Mouse (Mus musculus): ENCODE data around the gene Thap4.
"Not testable (repeated sequence)": the region's sequence is repeated elsewhere in the genome, so short reads cannot be mapped to it uniquely, and the experiment has no call there.

Thap4 gene

DNA sequence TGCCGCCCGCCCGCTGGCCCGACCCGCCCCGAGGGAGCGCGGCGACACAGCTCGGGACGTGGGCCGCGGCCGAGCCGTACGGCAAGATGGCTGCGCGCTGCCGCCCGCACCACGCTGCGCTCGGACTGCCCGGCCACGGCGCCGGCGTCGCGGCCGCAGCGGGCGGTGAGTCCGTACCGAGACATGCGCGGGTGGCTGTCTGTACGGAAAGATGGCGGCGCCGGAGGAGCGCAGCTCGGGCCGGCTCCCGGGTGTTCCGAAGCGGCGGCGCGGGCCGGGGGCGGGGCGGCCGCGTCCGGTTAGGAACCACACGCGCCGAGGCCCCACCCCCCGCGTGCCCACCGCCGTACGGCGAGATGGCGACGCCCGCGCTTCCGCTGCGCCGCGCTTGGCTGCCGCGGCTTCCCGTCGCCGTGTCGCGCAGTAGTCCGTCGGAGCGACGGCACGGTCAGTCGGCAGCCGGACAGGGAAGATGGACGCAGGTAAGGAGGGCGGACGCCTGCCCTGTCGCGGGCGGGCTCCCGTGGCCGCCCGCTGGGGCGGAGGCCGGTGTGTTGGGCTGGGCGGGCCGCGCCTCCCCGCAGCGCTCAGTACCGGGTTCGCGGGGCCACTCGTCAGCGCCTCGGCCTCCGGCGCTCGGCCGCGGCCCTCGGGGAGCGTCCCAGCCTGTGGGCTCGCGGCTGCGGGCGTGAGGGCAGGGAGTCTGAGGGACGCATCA, at the start of gene Thap4:
Gene Thap4, minus strand, starts transcription at position 292 of the 718 bp plus-strand sequence.
- peak; percentile 79 for DNase-seq (ENCODE audit: low read depth, low spot score)

DNA sequence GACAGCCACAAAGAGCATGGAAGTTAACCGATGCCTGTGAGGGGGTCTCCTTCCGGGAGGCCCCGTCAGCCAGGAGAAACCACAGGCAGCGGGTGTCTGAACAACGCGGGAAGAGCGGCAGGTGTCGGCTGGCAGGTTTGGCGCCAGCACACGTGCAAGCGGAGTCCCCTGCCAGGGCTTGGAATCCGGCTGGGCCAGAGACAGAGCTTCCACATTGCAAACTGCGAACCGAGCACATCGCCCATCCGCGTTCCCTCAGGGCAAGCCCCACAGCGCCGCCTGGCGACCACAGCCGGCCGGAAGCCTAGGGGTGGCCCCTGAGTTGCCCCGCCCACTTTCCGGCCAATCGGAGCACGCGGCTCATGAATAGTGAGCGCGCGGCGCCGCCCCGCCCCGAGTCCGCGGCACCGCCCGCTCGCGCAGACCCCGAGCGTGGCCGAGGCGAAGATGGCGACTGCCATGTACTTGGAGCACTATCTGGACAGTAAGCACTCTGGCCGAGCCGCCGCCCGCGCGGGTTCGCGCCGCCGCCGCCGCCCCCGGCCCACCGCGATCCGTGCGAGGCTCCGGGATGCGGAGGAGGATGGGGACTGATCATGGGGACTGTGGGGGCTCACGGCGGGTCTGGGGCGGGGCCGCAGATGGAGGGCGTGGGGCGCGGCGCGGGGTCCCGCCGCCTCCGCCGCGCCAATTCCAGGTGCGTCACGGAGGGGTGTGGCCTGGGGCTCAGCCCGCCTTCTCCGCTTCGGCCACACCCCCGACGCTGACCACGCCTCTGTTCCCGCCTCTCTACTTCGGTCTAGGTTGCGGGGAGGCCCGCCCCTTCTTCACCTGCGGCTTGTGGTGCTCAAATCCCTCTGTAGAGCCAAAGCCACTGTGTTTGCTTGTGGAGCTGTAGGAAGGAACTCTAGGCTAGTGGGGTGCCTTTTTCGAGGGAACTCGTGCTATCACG, 49.2 kb upstream of the Thap4 start, which contains the start of gene Ing5:
Gene Ing5, plus strand, starts transcription at position 410 of the 952 bp plus-strand sequence.
- DNase-seq (ENCODE audit: low read depth, low spot score): peak; percentile 97

DNA sequence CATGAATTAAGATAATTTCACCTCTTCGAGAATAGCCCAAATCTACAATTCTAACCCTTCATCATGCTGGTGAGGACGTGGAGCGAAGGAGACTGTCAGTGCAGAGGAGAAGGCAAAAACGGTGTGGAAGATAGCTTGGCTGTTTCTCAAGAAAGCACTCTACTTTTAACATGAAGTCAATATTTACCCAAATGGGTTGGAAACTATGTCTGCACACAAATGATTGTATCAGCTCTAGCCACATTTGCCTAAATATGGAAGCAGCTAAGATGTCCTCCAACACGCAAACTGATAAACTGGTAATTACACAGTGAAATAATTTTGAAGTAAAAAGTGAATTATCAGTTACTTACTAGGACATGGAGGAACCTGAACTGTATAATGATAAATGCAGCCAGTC, 48.1 kb upstream of the Thap4 start:
- DNase-seq (ENCODE audit: low read depth, low spot score): no peak

DNA sequence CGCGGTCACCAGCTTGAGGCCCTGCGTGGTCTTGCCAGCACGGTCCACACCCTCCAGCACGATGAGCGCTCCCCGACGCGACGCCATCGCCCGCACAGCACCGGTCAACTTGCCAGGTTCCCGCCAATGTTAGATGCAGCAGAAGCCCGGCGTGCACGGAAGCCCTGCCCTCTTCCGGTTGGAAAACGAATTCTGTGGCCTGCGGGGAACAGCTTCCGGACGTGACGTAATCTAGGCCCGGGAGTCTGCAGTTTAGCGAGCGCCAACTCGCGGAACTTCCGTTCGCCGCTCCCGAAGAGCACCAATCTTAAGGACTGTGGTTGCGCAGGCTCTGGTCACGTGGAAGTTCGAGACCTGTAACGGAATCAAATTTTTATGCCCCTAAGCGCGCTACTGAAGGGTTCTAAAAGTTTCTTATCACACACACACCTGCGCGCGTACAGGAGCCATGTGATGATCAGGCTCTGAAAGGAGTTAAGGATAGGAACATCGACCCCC, 47.1 kb upstream of the Thap4 start, which contains the start of gene Dtymk:
Gene Dtymk, minus strand, starts transcription at position 194 of the 498 bp plus-strand sequence.
- peak; percentile 90 for DNase-seq (ENCODE audit: low read depth, low spot score)

DNA sequence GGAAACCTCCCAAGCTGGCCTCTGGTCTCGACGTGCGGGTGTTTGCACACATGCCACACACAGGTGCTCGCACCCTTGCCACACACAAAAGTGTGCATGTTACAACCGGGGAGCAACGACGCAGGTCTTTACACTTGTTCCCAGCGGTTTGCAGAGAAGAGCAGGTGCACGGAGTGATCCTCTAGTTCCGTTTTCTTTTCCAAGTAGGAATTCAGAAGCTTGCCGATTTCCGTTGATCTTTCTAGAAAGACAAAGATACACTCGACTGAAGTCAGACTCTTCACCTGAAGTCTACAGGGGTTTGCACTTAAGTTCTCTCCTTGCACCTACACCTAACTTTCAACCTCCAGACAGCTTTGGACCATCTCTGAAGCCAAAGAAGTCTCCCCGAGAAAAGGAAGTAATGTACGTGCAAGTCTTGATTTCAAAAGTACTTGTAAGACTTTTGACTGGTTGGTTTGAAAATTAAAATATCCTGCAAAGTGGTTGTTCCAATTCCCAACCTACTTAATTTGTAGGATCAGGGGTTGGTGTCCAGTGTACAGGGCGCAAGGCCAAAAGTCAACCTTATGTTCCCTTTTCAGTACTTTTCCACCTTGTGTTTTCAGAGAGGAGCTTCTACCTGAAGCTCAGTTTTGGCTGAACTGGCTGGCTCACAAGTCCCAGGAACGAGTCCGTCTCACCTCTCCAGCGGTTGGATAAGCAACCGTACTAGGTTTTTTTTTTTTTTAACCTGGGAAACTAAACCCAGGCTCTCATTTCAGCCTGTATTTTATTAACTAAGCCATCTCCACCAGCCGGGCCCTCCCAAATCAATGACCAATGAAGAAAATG, 46.2 kb upstream of the Thap4 start:
- no peak for DNase-seq (ENCODE audit: low read depth, low spot score)

DNA sequence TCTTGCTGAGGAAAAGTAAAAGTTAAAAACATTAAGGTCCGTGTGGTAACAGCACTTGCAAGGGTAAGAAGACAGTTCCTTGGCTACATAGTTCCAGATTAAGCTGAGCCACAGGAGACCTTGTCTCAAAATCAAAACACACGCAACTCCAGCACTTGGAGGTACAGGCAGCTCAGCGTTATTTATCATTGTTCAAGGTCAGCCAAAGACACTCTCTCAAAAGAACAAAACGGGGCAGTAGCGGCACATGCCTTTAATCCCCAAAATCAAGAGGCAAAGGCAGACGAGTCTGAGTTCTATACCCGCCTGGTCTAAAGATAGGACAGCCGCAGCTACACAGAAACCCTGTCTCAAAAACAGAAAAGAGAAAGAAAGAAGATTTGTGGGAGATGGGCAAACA, 41.2 kb upstream of the Thap4 start:
- no peak for DNase-seq (ENCODE audit: low read depth, low spot score)

DNA sequence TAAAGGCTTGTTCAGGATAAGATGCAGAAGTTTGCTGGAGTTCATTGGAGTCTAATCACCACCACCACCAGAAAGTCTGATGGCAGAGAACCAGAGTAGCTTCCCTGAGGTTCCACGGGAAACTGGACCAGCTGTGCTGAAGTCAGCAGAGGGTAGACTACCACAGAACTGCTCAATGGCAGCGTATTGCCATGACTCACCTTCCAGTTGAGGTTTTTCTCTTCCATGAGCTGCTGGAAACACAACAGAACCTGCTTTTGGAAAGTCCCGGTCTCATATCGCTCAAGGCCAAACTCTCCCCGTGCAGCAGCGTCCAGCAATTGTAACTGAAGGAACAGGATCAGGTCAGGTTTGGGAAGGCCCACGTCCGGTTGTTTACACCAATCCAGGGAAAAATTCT, 39.9 kb upstream of the Thap4 start:
- no peak for DNase-seq (ENCODE audit: low read depth, low spot score)

DNA sequence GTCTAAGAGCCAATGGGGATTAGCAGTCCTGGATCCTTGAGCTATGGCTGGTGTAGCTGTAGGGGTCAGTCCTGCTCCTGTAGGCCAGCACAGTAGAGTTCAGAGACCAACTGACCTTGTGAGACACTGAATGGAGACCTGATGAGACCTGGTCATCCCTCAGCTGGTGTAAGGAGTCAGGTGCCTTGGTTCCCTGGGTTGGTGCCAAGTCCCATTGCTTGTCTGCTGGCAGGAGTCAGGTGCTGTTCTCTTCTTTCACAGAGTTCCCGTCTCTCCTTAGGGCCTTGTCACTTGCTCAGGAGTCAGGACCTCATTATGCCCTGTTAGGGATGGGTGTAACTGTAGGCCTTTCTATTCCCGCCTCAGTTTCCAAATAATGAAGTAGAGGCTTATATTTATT, 32.2 kb upstream of the Thap4 start:
- DNase-seq (ENCODE audit: low read depth, low spot score): no peak

DNA sequence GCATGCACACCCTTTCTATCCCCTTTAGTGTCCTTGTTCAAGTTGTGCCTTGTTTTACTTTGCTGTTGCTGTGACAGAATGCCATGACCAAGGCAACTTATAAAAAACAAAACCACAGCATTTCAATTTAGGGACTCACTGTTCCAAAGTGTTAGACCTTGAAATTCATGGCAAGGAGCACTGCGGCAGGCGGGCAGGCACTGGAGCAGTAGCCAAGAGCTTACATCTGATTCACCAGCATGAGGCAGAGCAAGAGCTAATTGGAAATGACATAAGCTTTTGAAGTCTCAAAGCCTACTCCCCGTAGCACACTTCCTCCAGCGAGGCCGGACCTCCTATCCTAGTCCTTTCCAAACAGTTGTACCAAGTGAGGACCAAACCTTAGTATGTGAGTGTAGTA, 22.0 kb upstream of the Thap4 start:
- no peak for DNase-seq (ENCODE audit: low read depth, low spot score)

DNA sequence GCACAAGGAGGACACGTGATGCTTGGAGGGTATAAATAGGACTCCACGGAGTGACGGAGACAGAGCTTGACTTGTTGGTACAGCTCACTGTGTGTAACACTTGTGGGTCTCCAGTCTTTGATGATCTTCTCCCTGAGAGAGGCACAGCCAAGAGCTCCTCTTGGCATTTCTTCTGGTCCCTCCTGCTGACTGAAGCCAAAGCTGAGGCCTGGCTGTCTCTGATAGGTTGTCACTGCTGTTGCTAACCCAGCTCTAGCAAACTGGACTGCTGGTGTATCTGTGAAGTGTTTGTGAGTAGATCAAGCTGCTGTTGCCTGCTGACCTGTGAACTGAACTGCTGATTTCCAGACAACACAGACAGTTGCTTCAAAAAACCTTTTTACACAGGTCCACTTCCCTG, 15.2 kb upstream of the Thap4 start:
- no peak for DNase-seq (ENCODE audit: low read depth, low spot score)

DNA sequence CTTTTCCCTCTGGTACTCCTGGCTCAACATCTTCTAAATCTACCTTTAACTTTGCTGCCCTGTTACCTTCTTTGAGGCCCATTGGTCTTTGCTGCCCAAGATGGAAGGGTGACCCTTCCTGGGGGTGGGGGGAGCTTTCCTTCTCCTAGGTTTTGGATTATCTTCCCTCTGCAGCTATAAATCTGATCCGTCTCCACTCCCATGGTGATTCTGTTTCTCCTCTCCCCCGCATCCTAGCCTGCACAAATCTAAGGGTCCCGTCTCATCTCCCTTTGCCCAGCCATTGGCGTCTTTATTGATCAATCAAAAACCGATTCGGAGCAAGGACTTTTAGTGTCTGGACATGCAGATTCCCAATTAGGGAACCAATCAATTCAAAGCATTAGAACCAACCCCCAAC, 12.9 kb upstream of the Thap4 start:
- DNase-seq (ENCODE audit: low read depth, low spot score): no peak

DNA sequence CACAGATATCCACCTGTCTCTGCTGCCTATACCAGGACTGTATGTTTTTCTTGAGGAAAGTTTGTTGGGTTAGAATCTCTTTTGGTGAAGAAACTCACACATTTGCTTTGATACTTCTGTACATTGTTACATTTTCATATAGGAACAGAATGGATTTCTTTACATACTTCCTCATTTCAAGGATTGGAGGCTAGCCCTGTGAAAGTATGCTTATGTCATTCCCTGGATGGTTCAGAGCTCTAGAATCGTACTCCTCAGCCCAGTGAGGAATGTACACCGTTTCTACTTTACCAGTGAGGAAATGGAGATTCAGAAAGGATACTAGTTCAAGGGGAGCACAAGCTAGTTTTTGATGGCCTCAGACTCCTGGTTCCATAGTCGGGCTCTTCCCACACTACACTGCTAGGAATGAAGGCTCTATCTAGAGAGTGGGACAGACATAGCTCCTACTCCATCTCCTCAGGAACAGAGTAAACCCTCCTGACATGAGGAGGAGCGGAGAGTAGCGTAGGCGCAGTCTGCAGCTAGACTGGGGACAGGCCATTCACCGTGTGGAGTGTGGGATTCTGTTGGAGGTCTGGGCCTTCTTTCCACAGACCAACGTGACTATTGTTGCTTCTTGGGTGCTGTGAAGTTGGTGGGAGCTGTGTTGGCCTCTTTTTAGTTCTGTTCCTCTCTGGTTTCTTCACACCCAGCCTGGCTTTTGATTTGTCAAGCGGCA, 10.4 kb upstream of the Thap4 start:
- no peak for DNase-seq (ENCODE audit: low read depth, low spot score)

DNA sequence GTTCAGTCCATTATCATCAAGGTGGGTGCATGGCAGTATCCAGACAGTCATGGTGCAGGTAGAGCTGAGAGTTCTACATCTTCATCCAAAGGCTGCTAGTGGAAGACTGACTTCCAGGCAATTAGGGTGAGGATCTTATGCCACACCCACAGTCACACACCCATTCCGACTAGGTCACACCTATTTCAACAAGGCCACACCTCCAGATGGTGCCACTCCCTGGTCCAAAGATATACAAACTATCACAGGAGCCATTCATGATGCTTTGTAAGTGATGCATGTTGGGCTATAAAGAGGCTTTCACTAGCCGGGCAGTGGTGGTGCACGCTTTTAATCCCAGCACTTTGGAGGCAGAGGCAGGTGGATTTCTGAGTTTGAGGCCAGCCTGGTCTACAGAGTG, 8.9 kb upstream of the Thap4 start:
- DNase-seq (ENCODE audit: low read depth, low spot score): not testable (repeated sequence)

DNA sequence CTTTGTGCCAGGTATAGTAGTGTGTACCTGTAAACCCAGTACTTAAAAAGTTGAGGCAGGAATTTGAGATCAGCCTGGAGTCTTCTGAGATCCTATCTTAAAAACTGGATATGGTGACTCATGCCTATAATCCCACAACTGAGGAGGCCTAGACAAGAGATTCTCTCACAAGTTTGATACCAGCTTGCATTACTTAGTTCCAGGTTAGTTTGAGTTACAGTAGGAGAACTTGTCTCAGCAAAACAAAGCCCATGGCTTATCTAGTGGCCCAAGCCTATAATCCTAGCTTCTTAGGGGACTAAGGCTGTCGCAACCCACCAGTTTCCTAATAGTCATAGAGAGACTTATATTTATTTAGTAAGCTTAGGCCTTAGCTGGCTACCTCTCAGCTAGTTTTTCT, 5.4 kb upstream of the Thap4 start:
- no peak for DNase-seq (ENCODE audit: low read depth, low spot score)

DNA sequence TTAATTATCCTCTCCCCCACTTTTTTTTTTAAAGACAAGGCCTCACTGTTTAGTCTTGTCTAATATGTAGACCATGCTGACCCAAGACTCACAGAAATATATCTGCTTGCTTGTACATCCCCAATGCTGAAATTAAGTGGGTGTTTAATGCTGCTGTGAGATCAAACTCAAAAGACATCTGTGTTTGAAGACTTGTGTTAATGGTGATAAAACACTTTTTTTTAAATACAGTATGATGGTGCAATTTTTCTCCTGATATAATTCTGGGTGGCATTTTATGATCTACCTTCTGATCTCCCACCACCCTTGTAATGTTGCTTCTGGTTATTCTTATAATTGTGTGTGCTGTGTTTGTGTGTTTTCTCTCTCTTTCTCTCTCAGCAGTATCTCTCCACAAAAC, 1.5 kb upstream of the Thap4 start:
- DNase-seq (ENCODE audit: low read depth, low spot score): no peak

DNA sequence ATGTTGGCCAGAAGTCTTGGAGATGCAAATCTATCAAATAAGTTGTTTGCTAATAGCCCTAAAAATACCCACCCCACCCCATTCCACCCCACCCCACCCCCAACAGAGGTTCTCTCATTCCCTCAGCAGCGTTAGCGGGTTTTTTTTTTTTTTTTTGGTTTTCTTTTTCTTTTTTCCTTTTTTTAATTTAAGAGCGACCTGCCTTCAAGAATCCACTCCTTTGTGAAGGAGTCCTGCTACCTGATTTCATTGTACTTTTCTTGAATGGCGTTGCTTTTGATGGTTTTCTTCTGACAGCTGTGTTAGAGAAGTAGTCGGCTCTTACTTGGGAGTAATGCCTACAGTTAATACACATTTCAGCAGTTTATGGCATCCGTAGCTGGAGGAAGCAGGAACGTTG, 954 bp upstream of the Thap4 start:
- no peak for DNase-seq (ENCODE audit: low read depth, low spot score)

DNA sequence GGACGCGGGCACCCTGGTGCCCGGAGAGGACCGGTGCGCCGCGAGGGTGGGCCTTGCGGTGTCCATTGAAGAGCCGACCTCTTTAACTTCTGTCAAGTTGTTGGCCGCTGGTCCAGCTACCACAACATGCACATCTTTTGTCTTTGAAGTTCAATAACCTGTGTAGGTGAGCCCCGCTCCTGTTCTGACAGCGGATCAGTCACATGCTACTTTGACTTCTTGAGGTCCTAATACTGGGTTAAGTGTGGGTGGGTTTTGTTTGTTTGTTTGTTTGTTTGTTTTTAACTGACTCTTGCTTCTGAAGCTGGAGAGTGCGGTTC, 587 bp upstream of the Thap4 start:
- DNase-seq (ENCODE audit: low read depth, low spot score): no peak

DNA sequence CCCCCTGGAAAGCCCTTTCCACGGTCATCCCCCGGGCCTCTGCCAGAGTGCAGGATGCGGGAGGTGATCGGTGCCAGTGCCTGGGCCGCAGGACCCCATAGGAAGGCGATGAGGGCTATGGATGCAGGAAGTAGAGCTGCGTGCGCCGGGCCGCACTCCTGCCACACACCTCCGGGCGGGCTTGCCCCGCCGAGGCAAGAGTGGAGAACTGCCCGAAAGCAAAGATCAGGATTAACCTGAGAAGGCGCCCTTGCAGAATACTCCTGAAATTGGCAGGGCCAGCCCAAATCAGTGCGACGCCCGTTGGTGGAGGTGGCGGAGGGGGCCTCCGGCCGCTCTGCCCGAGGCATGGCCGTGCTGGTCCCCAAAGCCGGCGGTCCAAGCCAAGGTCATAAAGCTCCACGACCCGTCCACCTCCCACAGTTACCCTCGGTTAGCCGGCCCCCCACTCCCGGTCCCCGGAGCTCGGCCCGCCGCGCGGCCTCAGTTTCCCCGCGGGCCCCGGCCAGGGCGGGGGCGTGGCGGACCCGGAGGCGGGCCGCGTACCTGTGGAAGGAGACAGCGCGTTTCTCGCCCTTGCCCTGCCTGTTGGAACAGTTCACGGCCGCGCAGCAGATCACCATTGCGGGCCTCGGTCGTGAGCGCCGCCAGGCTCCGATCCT, 622 bp downstream of the Thap4 start:
- DNase-seq (ENCODE audit: low read depth, low spot score): peak; percentile 11

DNA sequence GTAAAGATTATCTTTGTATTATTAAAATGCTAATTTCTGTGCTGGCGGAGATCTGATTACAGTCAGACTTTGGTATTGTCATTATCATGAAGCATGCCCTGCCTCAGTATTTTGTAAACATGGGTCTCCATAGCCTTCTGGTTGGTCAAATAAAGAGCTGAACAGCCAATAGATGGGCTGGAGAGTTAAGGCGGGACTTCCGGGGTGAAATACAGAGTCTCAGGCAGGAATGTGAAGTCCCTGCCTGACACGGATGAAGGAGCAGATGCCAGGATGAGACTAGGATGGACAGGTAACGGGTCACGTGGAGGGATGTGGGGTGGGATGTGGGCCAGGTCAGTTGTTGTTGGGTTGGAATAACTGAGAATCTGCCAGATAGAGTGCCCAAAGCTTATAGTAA, 3.4 kb downstream of the Thap4 start, which contains the start of gene Atg4b:
Gene Atg4b, plus strand, starts transcription at position 211 of the 400 bp plus-strand sequence.
- no peak for DNase-seq (ENCODE audit: low read depth, low spot score)

DNA sequence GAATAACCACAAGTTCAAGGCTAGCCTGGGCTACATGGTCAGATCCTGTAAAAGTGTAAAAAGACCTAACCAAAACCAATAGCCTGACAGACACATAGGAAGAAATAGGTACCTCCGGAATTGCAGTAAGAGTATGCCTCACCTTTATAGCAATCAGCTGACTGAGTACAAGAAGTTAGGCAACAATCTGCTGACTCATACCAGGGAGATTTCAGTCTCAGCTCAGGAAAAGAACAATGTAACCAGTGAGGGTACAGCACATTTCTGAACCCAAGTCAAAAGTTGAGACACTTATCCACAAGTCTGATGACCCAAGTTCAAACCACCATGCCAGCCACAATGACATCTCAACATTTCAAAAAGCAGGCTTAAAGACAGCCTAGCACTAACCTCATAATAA, 6.1 kb downstream of the Thap4 start:
- DNase-seq (ENCODE audit: low read depth, low spot score): no peak

All from embryo, embryonic 11.5 days (tissue).